Mouse (Mus musculus) monocyte, adult 2 months (primary cell): Measurements from ENCODE around the gene Hps4.

Experiments
- DNase-seq, 2 experiments: peaks; one replicate each; pipeline ENCODE4 v3.0.0; 2022; ENCODE audit warnings: low spot score in 2 of 2, low read depth in 1 of 2

The Hps4 gene

GRCm38 (mm10) chr5:112364184-112364797 lies 21.4 kb downstream of the Hps4 start:
- DNase-seq: no peak

- DNase-seq: no peak
Measured at GRCm38 (mm10) chr5:112366879-112367278, 24.0 kb downstream of the Hps4 start.

DNA sequence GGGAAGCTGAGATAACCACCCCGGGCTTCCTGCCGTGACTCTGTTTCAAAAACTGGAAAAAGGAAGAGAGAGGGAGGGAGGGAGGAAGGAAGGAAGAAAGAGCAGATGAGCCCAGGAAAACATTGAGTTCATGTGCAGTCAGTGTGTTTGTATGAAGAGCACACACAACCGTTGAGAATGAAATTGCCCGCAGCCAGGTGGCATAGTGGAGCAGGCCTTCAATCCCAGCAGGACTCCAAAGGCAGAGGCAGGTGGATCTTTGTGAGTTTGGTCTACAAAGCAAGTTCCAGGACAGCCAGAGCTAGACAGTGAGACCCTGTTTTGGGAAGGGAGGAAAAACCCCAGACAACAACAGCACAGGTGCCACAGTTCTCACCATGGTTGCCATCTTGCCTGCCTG lies 24.5 kb downstream of the Hps4 start:
- DNase-seq: no peak

GRCm38 (mm10) chr5:112367929-112368328 lies 25.0 kb downstream of the Hps4 start:
- DNase-seq: no peak

- no peak for DNase-seq
Measured at GRCm38 (mm10) chr5:112368666-112369065, 25.8 kb downstream of the Hps4 start.

GRCm38 (mm10) chr5:112369326-112369725 lies 26.4 kb downstream of the Hps4 start:
- no peak for DNase-seq

GRCm38 (mm10) chr5:112370236-112370813 lies 27.4 kb downstream of the Hps4 start:
- DNase-seq: no peak

DNA sequence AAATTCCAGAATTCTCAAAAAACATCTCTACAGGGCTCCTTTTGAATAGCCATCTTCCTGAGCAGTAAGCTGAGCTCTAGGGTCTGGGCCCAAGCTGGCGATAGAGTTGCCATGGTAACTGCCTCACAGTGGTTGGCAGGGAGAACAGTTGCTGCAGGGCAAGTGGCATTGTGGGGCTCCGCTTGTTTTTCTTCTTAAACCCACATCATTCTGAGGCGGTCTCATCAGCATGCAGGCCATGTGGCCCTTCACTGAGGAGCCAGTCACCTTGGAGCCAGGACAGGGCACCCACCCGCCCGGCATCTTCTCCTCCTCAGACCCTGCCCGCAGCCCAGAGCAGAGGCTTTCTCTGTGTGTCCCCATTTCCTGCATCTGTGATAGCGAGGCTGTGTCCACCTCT lies 29.1 kb downstream of the Hps4 start:
- DNase-seq: no peak

DNA sequence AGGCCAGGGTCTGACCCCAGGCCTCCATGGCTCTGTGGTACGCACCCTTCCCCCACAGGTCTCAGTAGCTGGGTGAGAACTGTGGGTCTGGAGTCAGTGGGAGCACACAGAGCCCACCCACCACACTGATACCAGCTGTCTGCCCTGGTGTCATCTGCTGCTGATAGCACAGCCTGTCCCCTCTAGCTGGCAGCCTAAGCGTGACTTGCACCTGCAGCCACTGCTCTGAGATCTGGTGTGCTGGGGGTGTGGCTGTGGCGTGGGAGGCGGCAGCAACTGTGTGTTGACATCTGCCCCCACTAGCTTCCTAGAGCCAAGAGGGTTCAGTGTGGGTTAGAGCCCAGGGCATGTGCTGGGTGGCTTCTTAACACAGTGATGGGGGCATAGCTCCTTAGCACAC lies 33.2 kb downstream of the Hps4 start:
- no peak for DNase-seq

GRCm38 (mm10) chr5:112377380-112377779 lies 34.5 kb downstream of the Hps4 start:
- DNase-seq: no peak

DNA sequence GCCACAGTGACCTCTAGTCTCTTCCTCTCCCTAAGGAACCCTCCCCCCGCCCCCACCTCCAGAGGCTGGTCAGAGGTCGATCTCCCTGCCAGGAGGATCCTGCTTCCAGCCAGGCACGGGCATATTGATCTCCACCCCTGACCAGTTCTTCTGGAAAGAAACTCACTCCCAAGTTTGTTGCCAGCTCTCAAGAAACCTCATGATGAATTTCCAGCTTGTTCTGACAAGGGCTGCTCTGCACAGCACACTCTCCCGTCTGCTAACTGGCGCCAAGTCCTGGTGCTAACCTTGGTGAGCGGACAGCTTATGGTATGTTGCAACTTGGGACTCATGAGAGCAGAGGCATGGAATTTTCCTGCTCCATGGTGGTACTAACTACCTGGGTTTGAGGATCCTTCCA lies 35.8 kb downstream of the Hps4 start:
- no peak for DNase-seq

- DNase-seq: no peak
Measured at GRCm38 (mm10) chr5:112381154-112381553, 38.3 kb downstream of the Hps4 start.

DNA sequence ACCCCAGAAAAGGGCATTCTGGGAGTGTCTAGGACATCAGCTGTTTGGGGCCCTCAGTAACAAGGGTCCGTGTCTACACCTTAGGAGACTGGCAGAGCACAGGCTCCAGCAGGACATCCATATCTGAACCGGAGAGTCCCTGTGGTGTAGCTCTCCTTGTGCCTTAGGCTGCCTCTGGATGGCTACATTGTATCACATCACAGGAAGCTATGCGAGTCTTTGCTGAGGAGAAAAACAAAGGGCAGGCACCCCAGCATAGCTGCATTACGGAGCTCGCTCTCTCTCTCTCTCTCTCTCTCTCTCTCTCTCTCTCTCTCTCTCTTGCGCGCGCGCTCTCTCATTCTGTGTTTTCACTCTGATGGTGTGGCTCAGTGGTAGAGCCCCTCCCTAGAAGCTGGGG lies 39.2 kb downstream of the Hps4 start:
- no peak for DNase-seq

DNA sequence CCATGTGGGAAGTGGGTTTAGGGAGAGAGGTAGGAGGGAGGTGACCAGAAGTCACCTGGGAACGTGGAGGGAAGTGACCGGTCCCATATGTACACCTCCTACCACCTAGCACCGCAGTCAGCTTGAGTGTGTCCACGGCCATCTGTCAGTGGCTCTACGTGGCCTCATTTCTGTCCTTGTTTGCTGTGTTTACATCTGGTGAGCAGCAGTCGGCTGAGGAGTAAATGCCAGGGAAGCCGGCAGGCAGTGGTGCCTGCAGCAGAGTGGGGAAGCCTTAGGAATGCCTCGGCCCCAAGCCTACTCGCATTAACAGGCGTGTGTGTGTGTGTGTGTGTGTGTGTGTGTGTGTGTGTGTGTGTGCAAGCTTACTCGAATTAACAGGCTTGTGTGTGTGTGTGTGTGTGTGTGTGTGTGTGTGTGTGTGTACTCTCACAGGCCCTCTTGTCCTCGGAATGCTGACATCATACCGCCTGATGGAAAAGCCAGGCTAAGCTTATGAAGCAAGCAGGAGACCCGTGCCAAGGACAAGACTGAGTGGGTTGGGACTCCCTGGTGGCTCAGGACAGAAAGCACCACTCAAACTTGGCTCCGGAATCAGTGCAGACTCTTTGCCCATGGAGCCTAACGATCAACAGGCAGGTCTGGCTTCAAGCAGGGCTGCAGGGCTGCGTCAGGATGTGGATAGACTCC lies 39.9 kb downstream of the Hps4 start:
- DNase-seq: no peak

- DNase-seq: no peak
Measured at GRCm38 (mm10) chr5:112384805-112385472, 42.1 kb downstream of the Hps4 start.

- DNase-seq: no peak
Measured at GRCm38 (mm10) chr5:112385973-112386372, 43.1 kb downstream of the Hps4 start.

- DNase-seq: no peak
Measured at GRCm38 (mm10) chr5:112389352-112389751, 46.5 kb downstream of the Hps4 start.

DNA sequence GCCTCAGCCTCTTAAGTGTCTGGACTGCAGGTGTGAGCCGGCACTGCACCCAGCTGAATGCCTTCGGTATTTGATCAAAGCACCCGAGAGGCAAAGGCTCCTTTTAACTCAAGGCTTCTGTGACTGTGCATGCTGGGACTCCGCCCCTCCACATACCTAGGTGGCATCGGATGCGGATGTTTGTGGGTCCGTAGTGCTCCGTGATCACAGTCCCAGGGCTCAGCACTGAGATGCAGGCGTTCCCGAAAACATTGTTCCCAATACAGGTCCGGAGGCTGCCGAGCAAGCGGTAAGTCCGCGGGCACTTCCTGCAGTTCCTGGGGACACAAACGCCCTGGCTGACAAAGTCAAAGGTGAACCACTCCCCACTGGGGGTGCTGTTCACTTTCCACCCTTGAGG lies 48.1 kb downstream of the Hps4 start:
- DNase-seq: no peak

- no peak for DNase-seq
Measured at GRCm38 (mm10) chr5:112391676-112392323, 48.9 kb downstream of the Hps4 start.

DNA sequence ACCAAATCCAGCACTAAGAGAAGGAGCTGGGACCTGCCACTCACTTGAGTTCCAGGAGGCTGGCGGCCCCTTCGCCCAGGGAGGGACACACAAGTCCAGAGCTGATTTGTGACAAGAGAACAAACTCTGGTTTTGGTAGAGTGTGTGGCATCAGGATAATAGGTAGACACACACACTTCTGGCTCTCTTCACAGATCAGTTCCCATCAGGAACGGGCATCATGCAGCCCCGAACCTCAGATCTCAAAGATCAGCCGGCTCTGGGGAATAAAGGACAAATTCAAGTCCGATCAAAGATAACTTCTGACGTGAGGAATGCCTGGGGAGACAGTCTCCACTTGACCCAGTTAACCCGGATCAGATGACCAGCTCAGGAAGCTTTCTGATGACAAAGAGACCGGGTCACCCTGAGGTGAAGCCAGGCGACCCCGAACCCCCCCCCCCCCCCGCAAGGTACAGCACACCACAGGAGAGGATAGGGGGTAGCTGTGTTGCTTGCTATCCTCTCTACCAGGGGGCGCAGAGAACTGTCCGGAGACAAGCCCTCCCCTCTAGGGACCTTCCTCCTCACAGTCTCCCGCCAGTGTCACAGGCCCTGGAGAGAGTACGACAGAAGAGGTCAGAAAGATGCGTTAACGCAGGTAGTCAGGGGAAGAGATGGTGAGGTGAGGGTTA lies 51.0 kb downstream of the Hps4 start:
- no peak for DNase-seq

GRCm38 (mm10) chr5:112394415-112394763 lies 51.5 kb downstream of the Hps4 start:
- DNase-seq: no peak
